Mouse (Mus musculus): ENCODE measurements around the gene Wipi1. TPM values are rescaled to one million over a fixed set of nuclear protein-coding genes. Genes with fewer than 3 reads are reported as not detected.

The Wipi1 gene
- polyA plus RNA-seq, 1 experiment from 2014 or later: 9.6 TPM

Other genes with a start within 250 kb of the Wipi1 start
- 23.0 and 23.2 TPM in 2 replicates for gene Gna13, start 249.1 kb downstream of the Wipi1 start, polyA plus RNA-seq (2014; fragmentation: Nextera tagmentation; extraction: Ambion mirVana)
- gene 9930022D16Rik, start 198.1 kb downstream of the Wipi1 start, polyA plus RNA-seq (2014; fragmentation: Nextera tagmentation; extraction: Ambion mirVana): not detected in 2 replicates
- gene Amz2, start 186.0 kb downstream of the Wipi1 start, polyA plus RNA-seq (2014; fragmentation: Nextera tagmentation; extraction: Ambion mirVana): 59.1 and 59.8 TPM in 2 replicates
- gene Arsg, start 138.6 kb downstream of the Wipi1 start, polyA plus RNA-seq (2014; fragmentation: Nextera tagmentation; extraction: Ambion mirVana): 2.9 and 3.5 TPM in 2 replicates
- 3.3 and 4.5 TPM in 2 replicates for gene Slc16a6, start 138.4 kb downstream of the Wipi1 start, polyA plus RNA-seq (2014; fragmentation: Nextera tagmentation; extraction: Ambion mirVana)
- gene Prkar1a, start 37.4 kb upstream of the Wipi1 start, polyA plus RNA-seq (2014; fragmentation: Nextera tagmentation; extraction: Ambion mirVana): 506 and 594 TPM in 2 replicates
- 4.4 and 7.8 TPM in 2 replicates for gene Fam20a, start 110.3 kb upstream of the Wipi1 start, polyA plus RNA-seq (2014; fragmentation: Nextera tagmentation; extraction: Ambion mirVana)
- not detected in 2 replicates for gene 1700012B07Rik, start 216.1 kb upstream of the Wipi1 start, polyA plus RNA-seq (2014; fragmentation: Nextera tagmentation; extraction: Ambion mirVana)